Mouse (Mus musculus) spleen, postnatal 10 days (tissue): ENCODE measurements around the gene Cdcp1.

Source experiments
- DNase-seq, 2 experiments: peaks; one replicate each; pipeline ENCODE4 v3.0.0; 2021 to 2022; ENCODE audit warnings: low spot score in 2 of 2

The Cdcp1 gene

DNA sequence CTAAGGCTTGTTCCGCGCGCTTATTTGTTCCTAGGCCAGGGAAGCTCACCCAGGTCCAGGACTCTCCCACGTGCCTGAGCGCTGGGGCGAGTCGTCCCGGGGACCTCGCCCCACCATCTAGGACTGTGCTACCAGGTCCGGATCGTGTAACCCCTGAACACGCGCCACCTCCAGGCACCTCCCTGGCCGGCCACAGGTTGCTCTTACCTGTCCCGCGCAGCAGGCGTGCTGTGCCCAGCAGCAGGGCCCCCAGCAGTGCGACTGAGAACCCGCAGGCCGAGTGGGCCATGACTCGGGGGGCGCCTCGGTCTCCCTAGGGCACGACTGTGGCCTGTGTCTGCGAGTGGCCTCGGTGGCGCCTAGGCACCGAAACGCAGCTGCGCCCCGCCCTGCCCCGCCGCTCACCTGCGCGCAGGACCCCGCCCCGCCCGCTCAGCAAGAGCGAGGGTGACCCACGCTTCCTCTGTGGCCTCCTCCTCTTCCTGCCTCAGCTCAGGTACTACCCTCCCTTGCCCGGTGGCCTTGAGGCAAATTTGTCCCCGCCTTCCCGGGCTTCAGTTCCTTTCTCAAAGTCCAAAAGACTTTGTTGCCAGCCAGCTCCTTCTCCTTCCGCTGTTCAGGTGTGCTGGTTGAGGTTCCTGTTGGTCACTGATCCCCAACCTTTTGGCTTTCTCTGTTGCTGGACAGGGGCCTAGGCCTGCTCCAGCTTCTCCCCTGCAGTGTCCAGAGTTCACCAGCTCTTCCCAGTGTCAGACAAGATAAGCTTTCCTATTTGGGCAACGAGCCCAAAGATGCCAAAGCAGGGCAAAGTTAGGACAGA is at the start of gene Cdcp1:
Gene Cdcp1 (minus strand): TSS at position 418 of the 820 bp plus-strand sequence.
- DNase-seq, result no peak

DNA sequence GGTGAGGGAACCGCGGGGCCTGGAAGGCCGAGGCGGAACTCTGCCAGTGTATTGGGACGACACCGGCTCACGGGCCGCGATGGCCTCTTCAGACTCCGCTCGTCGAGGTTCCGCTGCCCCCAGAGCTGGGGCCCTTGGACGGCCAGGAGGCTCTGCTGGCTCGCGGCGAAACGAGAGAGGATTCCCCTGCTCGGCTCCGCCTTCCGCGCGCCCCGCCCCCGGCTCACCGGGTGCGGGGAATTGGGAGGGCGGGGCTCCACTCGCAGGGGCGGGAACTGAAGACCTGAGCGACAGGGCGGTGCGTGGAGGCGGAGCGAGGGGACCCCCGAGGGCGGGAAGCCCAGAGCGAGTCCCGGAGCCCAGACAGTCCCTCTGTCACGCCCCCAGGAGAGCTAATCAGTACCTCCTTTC is 44.8 kb upstream of the Cdcp1 start, which contains the start of gene Tmem158:
Gene Tmem158 (minus strand): TSS at position 154 of the 411 bp plus-strand sequence.
- peak; percentile 50 to 73 for DNase-seq

DNA sequence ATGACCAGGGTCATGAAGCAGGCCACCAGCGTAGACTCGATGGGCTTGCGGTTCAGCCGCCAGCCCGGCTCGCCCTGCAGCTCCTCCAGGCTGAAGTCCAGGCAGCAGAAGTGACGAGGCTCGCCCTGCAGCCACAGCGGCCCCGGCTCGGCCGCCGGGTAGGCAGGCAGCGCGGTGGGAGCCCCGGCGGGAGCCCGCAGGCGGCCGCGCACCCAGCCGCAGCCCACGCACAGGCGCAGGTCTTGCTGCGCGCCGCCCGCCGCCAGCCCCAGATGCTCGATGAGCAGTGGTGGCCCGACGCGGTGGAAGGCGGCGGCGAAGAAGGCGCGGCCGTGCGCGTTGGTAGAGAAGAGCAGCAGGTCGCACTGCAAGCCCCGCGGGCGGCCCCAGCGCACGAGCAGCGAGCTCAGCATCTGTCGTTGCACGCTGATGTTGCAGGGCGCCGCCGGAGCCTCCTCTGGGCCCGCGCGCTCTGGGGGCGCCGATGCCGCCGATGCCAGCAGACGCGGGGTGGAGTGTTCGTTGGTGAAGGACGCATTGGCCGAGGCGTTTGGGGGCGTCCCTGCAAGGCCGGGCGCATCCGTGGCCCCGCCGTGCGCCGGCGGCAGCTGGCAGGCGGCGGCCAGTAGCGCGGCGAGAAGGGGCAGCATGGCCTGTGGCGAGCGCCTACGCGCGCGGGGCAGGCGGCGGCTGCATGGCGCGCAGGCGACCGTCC is 44.2 kb upstream of the Cdcp1 start:
- peak; percentile 31 to 43 for DNase-seq

DNA sequence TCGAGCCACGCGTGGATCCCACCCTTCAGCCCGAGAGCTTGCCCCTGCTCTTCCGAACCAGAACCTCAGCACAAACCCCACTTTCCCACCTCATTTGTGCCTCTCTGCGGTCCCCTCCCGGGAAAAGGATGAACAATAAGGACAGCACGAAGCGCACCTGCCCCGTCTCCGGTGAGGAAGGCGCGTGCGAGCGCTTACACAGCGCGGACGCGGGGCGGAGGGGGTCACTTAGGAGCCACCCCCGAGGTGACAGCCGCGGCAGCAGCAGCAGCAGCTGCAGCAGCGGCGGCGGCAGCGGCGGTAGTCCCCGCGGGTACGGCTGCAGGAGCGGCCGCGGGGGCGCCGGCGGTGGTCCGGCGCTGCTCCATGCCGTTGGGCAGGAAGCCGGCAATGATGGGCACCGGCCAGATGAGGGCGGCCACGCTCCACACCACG is 43.6 kb upstream of the Cdcp1 start:
- DNase-seq, result peak in 1 of 2 experiments; percentile 62

DNA sequence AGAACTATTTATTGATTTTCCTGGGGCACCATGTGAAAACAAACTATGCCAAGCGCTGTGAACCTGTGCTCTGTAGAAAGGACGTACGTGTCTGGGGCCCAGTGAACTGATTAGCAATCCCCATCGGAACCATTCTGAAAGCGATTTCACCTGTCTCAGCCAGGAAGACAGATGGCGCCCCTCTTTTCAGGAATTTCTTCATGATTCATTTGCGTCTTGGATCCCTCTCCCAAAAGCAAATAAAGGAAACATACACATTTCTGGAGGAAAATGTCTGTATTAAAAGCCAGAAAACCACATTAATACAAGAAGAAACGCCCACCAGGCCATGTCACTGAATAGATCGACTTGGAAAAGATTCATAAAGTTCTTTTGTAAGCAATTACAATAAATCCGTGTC is 43.0 kb upstream of the Cdcp1 start:
- DNase-seq, result no peak

DNA sequence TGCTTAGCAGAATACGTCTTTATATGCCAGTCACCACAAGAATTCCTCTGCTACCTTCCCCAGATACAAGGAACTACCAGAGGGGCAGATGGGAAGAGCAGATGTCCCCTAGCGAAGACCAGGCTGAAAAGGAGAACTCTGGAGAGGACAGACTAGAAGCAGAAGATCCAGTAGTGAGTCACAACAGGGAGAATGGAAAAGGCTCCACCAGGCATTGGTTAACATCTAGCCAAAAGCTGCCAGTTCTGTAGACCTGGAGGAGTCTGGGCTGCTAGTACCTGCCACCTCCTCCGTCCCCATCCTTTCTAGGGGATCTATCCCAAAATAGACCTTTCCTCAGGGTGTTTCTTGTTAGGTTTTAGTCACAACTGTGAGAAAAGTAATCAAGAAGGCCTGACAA is 39.9 kb upstream of the Cdcp1 start:
- no peak for DNase-seq

DNA sequence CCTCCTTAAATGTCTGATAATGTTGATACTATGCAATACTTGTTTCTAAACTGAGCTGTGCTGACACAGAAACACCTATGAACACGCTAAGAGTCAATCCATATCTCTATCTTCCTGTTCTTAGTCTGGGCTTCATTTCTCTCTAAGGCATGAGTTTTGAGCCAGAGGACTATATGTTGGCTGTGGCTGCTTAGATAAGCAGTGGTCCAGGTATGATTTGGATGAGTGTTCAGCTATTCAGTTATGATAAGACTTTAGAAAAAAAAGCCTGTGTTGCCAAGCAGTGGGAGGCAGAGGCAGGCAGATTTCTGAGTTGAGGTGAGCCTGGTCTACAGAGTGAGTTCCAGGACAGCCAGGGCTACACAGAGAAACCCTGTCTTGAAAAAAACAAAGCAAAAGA is 32.2 kb upstream of the Cdcp1 start:
- no peak for DNase-seq

DNA sequence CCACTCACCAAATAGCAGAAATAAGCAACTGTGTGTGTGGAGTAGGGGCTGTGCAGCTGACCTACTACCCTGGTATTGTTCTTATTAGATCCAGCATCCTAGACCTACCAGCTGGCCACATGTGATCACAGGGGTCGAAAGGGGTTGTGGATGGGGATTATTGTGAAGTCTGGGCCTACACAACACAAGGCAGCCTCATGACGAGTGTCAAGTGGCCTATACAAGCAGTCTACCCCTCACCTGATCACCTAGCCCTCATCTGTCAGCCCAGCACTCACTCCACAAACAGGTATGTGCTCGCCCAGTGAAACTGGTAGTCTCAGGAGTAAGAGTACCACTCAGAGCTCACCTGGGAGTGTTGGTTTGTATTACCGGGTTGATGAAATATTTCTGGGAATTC is 29.3 kb upstream of the Cdcp1 start:
- no peak for DNase-seq

DNA sequence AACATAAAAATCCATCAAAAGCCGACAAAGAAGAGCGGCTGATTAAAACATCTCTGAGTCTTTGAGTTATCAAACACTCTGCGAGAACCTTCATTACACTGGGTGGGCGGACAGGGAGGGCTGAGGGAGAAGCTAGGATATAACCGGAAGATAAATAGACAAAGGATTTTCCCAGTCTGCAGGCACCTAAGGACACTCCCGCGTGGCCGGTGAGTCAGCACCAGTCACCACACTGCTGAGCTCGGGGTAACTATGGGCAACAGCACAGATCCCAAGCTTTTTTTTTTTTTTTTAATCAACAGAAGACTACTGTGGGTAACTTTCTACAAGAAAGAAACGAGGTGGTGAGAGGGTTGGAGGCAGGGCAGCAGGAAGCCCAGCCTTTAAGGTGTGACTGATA is 28.1 kb upstream of the Cdcp1 start:
- DNase-seq, result no peak

DNA sequence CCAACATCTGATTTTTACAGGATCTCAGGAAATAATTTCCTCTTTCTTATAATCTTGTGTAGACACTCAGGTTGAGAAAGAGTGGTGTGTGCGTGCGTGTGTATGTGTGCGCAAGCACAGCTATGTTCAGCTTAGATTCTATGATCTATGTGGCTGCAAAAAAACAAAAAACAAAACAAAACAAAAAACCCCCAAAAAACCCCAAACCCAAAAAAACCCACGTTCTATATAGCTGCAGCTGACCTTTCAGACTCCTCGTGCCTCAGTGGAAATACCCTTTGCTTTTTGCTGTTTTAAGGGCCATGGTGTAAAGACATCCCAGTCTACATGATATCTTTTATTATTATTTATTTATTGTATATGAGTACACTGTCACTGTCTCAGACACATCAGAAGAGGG is 25.4 kb upstream of the Cdcp1 start:
- DNase-seq, result no peak

DNA sequence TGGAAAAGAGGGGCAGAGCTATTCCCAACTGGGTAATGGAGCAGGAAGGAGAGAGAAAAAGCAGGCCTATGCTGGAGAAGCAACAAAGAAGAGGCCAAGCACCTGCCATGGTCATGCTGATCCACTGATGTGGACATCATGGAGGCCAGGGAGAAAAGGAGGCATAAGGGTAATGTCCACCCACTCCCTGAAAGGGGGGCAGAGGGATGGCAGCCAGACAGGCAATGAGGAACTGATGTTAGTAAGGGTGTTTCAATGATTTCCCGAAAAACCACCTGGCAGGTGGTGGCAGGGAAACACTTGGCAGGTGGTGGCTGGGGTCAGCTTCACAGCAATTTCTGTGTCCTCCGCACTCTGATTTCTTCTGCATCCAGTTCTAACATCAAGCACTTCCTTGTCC is 24.9 kb upstream of the Cdcp1 start:
- DNase-seq, result no peak

DNA sequence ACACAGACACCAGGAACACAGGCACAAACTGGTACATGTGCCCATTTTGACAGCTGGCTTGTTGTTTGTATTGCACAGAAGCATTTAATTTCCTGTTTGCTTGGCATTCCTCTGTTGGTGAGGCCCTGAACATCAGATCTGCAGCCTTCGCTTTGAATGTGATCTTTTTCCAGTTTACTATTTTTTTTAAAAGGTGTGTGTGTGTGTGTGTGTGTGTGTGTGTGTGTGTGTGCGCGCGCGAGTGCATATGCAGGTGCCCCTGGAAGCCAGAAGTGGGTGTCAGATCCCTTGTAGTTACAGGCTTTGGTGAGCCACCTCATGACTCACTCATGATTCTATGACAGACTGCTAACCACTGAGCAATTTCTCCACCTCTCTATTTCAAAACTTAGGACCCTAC is 24.4 kb upstream of the Cdcp1 start:
- no peak for DNase-seq

DNA sequence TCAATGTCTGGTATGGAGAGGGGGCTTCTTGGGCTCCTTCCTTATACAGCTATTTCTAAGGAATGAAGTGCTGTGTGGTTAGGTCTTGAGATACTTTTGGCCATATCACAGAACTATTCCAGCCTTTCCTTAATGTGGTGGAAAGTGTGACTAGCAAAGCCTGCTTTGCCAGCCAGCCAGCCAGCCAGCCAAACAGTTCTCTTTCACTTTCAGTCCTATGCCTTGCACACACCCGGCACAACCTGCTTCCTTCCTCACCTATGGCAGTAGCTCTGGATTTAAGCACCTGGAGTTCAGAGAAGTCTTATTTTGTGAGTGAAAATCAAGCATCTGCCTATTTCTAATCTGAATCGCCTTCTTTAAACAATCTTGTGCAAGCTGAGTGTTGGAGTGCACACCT is 23.8 kb upstream of the Cdcp1 start:
- no peak for DNase-seq

DNA sequence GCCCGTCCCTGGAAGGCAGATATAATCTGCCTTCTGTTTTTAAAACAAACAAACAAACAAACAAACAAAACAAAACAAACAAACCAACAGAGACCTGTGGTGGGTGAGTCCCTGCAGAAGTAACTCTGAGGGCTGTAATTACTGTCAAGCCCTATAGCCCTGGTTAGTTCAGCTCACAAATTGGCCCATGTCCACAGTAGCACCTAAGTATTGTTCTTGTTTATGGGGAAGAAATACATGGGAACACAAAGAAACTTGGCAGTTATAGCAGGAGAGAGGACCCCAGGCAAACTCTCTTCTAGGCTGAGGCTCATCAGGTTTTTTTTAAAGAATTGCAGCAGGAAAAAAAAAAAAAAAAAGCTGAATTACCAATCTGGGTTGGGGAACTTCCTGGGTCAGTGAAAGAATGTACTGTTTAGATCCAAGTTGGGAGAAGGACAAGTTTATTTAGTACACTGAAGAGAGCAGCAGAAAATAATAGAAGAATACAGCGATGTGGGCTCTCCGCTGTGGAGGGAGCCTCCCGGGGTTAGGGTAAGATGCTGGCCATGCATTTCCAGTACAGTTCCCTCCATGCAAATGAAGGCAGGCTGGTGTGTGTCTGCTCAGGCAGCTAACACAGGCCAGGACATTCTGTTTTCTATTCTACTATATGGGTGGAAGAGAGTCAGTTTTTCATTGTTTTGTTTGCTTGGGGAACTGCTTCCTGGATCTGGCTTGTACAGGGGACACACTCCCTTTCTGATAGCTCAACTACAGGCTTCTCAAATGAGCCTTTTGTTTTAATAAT is 22.6 kb upstream of the Cdcp1 start:
- DNase-seq, result no peak

DNA sequence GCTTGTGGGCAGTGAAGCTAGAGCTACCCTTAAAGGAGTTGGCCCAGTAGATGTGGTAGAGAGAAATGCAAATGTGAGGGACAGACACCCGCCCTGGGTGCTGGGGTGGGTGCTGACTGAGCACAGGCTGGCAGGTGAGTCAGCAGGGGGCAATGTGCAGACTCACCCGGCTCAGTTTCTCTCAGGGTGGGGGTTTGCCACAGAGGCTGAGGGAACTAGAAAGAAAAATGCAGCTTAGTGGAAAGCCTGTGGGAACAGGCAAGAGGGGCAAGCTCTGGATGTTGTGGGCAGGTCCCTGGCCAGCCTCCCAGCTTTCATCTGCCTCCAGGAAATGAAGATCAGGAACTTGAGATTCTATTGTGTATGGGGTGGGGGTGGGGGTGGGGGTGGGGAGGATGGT is 21.9 kb upstream of the Cdcp1 start:
- no peak for DNase-seq

DNA sequence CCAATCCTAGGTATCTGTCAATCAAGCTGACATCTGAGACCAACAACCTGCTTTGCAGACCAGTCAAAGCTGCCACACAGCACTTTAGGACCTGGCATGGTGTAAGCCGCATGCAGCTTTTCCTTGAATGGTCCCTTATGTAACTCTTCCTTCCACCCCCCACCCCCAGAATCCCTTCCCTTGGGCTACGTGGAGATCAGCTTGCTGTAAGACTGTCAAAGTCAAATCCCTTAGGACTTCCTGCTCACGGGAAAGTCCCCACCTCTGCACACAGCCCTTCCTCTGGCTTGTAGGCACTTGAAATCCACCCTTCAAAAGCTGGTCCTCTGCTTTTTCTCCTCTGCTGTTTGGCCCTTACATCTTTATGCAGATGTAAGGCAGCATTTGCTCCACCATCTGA is 19.8 kb upstream of the Cdcp1 start:
- no peak for DNase-seq

DNA sequence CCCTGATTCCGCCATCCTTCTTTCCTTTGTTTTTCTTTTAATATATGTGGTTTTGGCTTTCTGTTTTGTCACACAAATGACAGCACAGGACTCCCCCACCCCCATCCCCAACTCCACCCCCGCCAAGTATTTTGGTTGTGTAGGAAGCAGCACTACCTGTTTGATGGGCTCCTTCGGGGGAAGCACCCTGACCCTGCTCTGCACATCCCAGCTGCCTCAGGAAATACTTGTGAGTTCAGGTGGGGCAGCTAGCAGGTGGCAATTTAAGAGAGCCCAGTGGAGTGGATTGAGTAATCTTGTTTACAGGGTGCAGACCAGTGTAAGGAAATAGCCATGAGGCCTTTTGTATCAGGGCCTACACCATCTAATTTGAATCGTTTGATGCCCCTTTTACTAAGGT is 14.0 kb upstream of the Cdcp1 start:
- DNase-seq, result no peak

DNA sequence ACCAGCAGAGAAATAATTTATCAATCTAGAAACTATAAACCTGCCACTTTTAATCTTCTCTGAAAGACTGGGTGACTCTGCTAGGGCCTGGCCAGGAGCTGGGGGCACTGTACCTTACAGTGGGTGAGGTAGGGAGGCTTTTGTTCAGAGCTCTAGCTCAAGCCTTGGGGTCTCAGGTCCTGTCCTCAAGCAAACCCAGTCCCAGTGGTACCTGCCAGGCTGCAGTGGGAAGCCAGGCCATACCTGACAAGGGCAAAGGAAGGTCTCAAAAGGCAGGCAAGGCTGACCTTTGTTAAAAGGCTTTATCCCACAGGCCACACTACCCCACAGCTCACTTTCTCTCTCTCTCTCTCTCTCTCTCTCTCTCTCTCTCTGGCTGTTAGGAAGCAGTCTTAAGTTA is 12.8 kb upstream of the Cdcp1 start:
- DNase-seq, result no peak

DNA sequence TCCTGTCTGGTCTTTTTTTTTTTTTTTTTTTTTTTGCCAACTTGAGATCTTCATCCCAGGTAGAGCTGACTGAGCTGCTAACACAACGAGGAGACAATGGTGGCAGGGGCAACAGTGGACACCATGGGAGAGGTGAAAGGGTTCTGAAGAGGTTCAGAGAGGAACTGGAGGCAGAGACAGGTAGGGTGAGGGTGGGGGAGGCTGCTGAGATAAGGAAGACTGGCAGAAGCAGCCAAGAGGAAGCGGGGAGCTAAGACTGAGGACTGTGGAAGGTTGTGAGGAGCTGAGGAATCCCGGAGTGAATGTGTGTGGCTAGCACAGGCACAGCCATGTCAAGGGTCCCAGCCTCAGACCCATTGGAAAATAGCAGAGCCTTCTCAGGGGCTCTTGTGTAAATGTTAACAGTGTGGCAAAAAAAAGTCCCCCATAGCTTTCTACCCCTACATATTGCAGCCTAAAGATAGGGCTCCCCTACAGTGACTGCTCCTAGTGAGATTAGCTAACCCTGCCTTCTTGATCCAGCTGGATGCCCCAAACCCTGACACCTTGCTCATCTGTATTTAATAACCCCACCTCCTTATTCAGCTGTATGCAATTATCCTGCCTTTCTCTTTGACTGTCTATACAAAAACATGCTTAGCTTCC is 11.4 kb upstream of the Cdcp1 start:
- peak in 1 of 2 experiments; percentile 18 for DNase-seq

DNA sequence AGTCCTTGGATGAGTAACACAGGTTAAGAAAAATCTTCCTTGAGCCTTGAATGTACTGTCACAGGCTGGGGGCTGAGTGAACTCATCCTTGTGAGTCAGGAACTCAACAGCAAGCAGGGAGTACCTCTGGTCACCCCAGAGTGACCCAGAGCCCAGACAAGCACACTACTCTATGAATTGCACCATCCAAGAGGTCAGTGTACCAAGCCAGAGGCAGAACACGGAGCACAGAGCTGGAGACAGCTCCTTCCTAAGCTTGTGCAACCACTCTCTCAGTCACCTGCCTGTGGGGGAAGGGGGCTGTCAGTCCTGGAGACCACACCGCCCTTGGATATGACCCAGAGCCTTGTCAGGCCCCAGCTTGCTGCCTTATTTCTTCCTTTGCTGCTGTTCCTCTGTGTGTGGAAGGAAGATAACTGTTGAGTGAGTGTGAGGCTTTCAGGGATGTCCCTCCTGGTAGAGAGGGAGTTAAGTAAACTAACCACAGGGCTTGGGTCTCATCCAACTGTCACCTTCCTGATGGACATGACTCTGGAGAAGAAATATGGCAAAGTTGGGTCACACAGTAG is 9.1 kb upstream of the Cdcp1 start:
- no peak for DNase-seq

DNA sequence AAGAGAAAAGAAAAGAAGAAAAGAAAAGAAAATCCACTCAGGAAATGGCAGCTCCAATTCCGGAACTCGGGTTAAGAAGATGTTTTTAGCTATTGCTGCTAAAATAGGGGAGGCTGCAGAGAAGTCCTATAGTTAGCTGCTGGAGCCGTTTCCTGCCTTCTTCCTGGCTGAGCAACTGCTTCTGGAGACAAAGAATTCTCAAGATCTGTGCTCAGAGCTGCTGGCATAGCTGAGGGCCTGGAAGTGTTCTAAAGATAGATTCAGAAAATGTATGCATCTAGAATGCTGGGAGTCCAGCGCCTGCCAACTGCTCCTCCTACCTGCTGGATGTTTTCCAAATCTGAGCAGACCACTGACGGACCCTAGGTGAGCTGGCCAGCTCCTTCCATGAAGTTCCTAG is 4.0 kb upstream of the Cdcp1 start:
- no peak for DNase-seq

DNA sequence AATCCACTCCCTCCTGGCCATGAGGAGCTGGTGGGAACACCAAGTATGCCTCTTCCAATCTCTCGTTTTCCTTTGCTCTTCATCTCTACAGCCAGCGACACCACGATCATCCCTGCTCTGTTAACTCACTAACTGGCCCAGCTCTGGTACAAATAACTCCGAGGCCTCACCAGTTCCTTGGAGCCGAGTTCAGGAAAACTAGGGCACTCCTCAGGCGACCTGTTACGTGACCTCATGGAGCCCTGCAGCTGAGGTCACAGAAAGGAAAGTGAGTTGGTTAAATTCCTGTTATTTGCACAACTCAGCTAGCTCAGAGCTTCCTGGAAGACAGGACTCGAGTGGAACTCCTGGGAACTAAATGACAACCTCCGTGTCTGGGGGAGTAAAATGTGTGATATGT is 2.5 kb downstream of the Cdcp1 start:
- DNase-seq, result no peak
